Mouse (Mus musculus) forebrain, postnatal 0 days (tissue): ENCODE data around the gene Slc22a14. TPM values are rescaled to one million over a fixed set of nuclear protein-coding genes. Genes with fewer than 3 reads are reported as not detected.

Experiments used
- ATAC-seq: fragments of 200-750 bp; cut with Nextera tagmentation; 2 replicates; pipeline ENCODE4 v1.8.0; 2017; ENCODE audit warnings: mild to moderate bottlenecking, moderate library complexity
- DNase-seq: peaks from one replicate; pipeline ENCODE4 v3.0.0-alpha.2; 2015
- H3K27ac ChIP-seq: fragments of 300-500 bp; sonication (generic); 2 replicates; pipeline ENCODE4 v1.5.1; 2014; ENCODE audit warnings: low read depth, mild to moderate bottlenecking, antibody characterized with exemption, low read length, moderate library complexity, mixed read lengths
- H3K27me3 ChIP-seq: fragments of 300-500 bp; sonication (generic); 2 replicates; pipeline ENCODE4 v1.6.1; 2014; ENCODE audit warnings: mild to moderate bottlenecking, low read length, mixed read lengths; ENCODE audit not compliant: insufficient read depth
- H3K36me3 ChIP-seq: fragments of 300-500 bp; sonication (generic); 2 replicates; pipeline ENCODE4 v1.6.1; 2014; ENCODE audit warnings: mild to moderate bottlenecking, moderate library complexity; ENCODE audit not compliant: insufficient read depth
- H3K4me1 ChIP-seq: fragments of 300-500 bp; sonication (generic); 2 replicates; pipeline ENCODE4 v1.6.1; 2014; ENCODE audit warnings: antibody characterized with exemption; ENCODE audit not compliant: insufficient read depth
- H3K4me2 ChIP-seq: fragments of 300-500 bp; sonication (generic); 2 replicates; pipeline ENCODE4 v1.6.1; 2014; ENCODE audit warnings: low read depth, mild to moderate bottlenecking, moderate library complexity
- H3K4me3 ChIP-seq: fragments of 300-500 bp; sonication (generic); 2 replicates; pipeline ENCODE4 v1.5.1; 2014; ENCODE audit warnings: low read depth, low read length, mixed read lengths
- H3K9ac ChIP-seq: fragments of 300-500 bp; sonication (generic); 2 replicates; pipeline ENCODE4 v1.6.1; 2014; ENCODE audit warnings: mild to moderate bottlenecking
- H3K9me3 ChIP-seq: fragments of 300-500 bp; sonication (generic); 2 replicates; pipeline ENCODE4 v1.6.1; 2016; ENCODE audit warnings: low read length
- CTCF ChIP-seq: sonication (generic); IDR thresholded peaks from 2 replicates; pipeline ENCODE4 v1.5.1; 2016; ENCODE audit warnings: antibody characterized with exemption, control low read depth, low read depth
- WGBS: fragments of 180-500 bp; shearing (Covaris S2); extraction: QIAGEN DNeasy Blood & Tissue Kit; methylation state at CpG from one replicate; pipeline ENCODE4 v1.1.7; 2014; 5-methylcytosine and 5-hydroxymethylcytosine counted together
- polyA plus RNA-seq: library from polyadenylated mRNA; unstranded; fragments of >200 nt; fragmentation: Nextera tagmentation; extraction: Ambion mirVana; gene quantifications from 2 replicates; pipeline ENCODE4 v1.2.1, GENCODE M21; 2015
- total RNA-seq: library from RNA; depleted of rRNA; stranded (reverse); fragments of >200 nt; gene quantifications from 2 replicates; pipeline ENCODE4 v1.2.3, GENCODE M21; 2014

Gene Slc22a14
- total and polyA plus RNA-seq, 2 experiments from 2014 or later, result not detected

- no peak for ATAC-seq
These were observed 41.2 kb downstream of the Slc22a14 start for GRCm38 (mm10) chr9:119324130-119324529.

GRCm38 (mm10) chr9:119323260-119323645 is 42.1 kb downstream of the Slc22a14 start:
- Histone ChIP-seq H3K4me2 (peak overlapping the region; percentile 75), H3K9me3 (no peaks in the 10 kb centered on the region), H3K27me3 (no peaks in the 10 kb centered on the region), H3K4me1 (peaks cover 4% of the 10 kb centered on the region; the same call in 1 of the 2 replicates), H3K27ac (peak overlapping the region; percentile 94), H3K4me3 (peak overlapping the region; percentile 70), H3K36me3 (no peaks in the 10 kb centered on the region), H3K9ac (peak overlapping the region; percentile 84)
- 2% methylated on average over 9 of the region's 9 CpGs for WGBS
- ATAC-seq (no peak), DNase-seq (no peak)
- TF ChIP-seq CTCF, result no peak

More at GRCm38 (mm10) chr9:119324130-119324529, 41.2 kb downstream of the Slc22a14 start:
- H3K4me2 ChIP-seq, result no peak overlapping the region
- peaks cover 4% of the 10 kb centered on the region; the same call in 1 of the 2 replicates for H3K4me1 ChIP-seq
- DNase-seq, result no peak
- H3K27ac ChIP-seq, result no peak overlapping the region
- no peaks in the 10 kb centered on the region for H3K27me3 ChIP-seq
- no peak overlapping the region for H3K4me3 ChIP-seq
- no peak overlapping the region for H3K9ac ChIP-seq
- no peaks in the 10 kb centered on the region for H3K9me3 ChIP-seq
- no peak for TF ChIP-seq CTCF
- 69% methylated on average over 1 of the region's 1 CpGs for WGBS
- H3K36me3 ChIP-seq, result no peaks in the 10 kb centered on the region

GRCm38 (mm10) chr9:119322289-119323259 is 42.8 kb downstream of the Slc22a14 start, which contains the start of gene Oxsr1:
Oxsr1 (minus strand) TSS chr9:119322427.
- ATAC-seq, result peak; percentile 98
- under 1% methylated on average over 70 of the region's 76 CpGs for WGBS
- H3K9ac ChIP-seq, result peak within 1 kb of the TSS; percentile 84
- H3K4me1 ChIP-seq, result peaks cover 4% of the 10 kb centered on the region; the same call in 1 of the 2 replicates
- H3K27ac ChIP-seq, result peak within 1 kb of the TSS; percentile 94
- H3K27me3 ChIP-seq, result no peaks in the 10 kb centered on the region
- peak within 1 kb of the TSS; percentile 70 for H3K4me3 ChIP-seq
- peak; percentile 99 for DNase-seq
- H3K9me3 ChIP-seq, result no peaks in the 10 kb centered on the region
- peak; percentile 66 for TF ChIP-seq CTCF
- peak within 1 kb of the TSS; percentile 75 for H3K4me2 ChIP-seq
- no peaks in the 10 kb centered on the region for H3K36me3 ChIP-seq

- ATAC-seq (no peak; the same call in none of the 2 replicates), DNase-seq (peak; percentile 18)
- peak overlapping the region; percentile 70 for H3K4me3 ChIP-seq
- peak overlapping the region; percentile 94 for H3K27ac ChIP-seq
- peaks cover 4% of the 10 kb centered on the region; the same call in 1 of the 2 replicates for H3K4me1 ChIP-seq
- no peaks in the 10 kb centered on the region for H3K36me3 ChIP-seq
- H3K9me3 ChIP-seq, result no peaks in the 10 kb centered on the region
- 2% methylated on average over 51 of the region's 59 CpGs for WGBS
- peak overlapping the region; percentile 84 for H3K9ac ChIP-seq
- H3K27me3 ChIP-seq, result no peaks in the 10 kb centered on the region
- peak overlapping the region; percentile 75 for H3K4me2 ChIP-seq
- TF ChIP-seq CTCF, result no peak
These were observed 43.7 kb downstream of the Slc22a14 start for GRCm38 (mm10) chr9:119321392-119322229.

- Histone ChIP-seq H3K4me2 (peak overlapping the region; percentile 75), H3K9me3 (no peaks in the 10 kb centered on the region), H3K27ac (no peak overlapping the region), H3K27me3 (no peaks in the 10 kb centered on the region), H3K36me3 (no peaks in the 10 kb centered on the region), H3K4me1 (peaks cover 4% of the 10 kb centered on the region; the same call in 1 of the 2 replicates), H3K9ac (peak overlapping the region; percentile 84; the same call in 1 of the 2 replicates), H3K4me3 (peak overlapping the region; percentile 70)
- 6% methylated on average over 7 of the region's 7 CpGs for WGBS
- no peak for TF ChIP-seq CTCF
- ATAC-seq (no peak), DNase-seq (no peak)
These were observed 44.4 kb downstream of the Slc22a14 start for GRCm38 (mm10) chr9:119320946-119321345.

- no peak overlapping the region for H3K27ac ChIP-seq
- H3K9me3 ChIP-seq, result no peaks in the 10 kb centered on the region
- H3K4me1 ChIP-seq, result peaks cover 4% of the 10 kb centered on the region; the same call in 1 of the 2 replicates
- ATAC-seq (no peak), DNase-seq (no peak)
- peak overlapping the region; percentile 75 for H3K4me2 ChIP-seq
- 86% methylated on average over 7 of the region's 7 CpGs for WGBS
- H3K4me3 ChIP-seq, result no peak overlapping the region
- no peak for TF ChIP-seq CTCF
- no peaks in the 10 kb centered on the region for H3K27me3 ChIP-seq
- H3K36me3 ChIP-seq, result no peaks in the 10 kb centered on the region
- H3K9ac ChIP-seq, result no peak overlapping the region
These were observed 44.9 kb downstream of the Slc22a14 start for GRCm38 (mm10) chr9:119320446-119320845.
